Mouse (Mus musculus): ENCODE data around the gene Klhdc1.
A peak's percentile ranks its signal among the peaks of the same experiment; 100 is the strongest.

Gene Klhdc1

GRCm38 (mm10) chr12:69240876-69241275, at the start of gene Klhdc1:
Klhdc1 (plus strand) TSS chr12:69241176.
- no peak for DNase-seq (ENCODE audit: low spot score)

- no peak for DNase-seq (ENCODE audit: low spot score)
These were observed 49.6 kb upstream of the Klhdc1 start for GRCm38 (mm10) chr12:69191396-69191795.

DNA sequence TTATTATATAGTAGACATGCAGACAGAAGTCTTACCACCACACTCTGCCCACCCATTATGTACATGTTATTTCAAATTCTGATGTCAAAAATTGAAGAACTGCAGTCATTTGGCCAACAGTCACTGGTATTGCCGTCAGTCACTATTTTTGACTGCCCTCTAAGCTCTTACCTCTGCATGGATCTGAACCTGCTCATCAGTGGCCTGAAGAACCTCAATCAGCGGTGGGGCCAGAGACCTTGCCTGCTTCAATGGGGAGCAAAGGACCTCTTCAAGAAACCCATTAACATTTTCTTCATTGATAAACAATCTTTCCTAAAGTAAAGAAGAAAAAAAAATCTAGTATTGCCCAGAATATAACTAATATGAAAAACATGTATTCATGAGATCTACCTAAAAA, 48.3 kb upstream of the Klhdc1 start:
- DNase-seq (ENCODE audit: low spot score): no peak

DNA sequence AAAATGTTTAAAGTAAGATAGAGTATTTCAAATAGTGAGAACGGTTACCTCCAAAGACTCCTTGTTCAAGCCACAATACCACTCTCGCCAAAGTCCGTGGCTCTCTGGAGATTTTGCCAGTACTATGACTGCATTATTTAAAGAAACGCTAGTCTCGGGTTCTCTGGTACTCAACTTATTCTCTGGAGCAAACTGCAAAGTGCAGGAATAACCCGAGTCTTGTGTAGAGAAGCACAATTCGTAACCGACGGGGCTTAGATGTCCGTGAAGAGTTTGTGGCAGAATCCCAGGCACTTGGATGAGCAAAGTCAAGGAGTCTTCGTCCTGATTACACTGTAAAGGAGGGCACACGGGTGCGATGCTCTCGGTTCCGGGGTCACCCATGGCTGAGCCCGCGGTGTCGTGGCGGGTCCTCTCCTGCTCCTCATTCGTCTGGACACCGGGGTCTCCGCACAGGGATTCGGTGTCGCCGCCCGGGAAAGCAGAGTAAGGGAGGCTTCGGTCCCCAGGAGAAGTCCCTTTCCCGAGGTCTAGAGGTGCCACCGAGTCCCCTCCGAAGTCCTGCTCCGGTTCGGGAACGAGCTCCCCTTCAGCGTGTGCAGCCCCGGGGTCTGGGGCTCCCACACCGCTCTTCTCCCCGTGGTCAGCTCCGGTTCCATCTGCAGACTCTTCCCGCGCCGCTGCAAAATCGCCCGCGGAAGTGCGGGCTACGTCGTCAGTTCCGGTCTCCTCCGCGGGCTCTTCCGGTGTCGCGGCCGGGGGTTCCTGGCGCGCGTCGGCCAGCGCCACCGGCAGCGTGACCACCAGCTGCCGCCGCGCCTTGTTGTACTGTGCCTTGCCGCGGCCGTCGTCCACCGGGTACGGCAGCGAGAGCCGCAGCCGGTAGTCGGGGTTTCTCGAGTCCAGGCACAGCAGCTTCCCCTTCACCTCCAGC, 44.3 kb upstream of the Klhdc1 start, which contains the start of gene Gm49383:
Gm49383 (minus strand) TSS at position 661 of the 934 bp plus-strand sequence.
- DNase-seq (ENCODE audit: low spot score): peak; percentile 74

DNA sequence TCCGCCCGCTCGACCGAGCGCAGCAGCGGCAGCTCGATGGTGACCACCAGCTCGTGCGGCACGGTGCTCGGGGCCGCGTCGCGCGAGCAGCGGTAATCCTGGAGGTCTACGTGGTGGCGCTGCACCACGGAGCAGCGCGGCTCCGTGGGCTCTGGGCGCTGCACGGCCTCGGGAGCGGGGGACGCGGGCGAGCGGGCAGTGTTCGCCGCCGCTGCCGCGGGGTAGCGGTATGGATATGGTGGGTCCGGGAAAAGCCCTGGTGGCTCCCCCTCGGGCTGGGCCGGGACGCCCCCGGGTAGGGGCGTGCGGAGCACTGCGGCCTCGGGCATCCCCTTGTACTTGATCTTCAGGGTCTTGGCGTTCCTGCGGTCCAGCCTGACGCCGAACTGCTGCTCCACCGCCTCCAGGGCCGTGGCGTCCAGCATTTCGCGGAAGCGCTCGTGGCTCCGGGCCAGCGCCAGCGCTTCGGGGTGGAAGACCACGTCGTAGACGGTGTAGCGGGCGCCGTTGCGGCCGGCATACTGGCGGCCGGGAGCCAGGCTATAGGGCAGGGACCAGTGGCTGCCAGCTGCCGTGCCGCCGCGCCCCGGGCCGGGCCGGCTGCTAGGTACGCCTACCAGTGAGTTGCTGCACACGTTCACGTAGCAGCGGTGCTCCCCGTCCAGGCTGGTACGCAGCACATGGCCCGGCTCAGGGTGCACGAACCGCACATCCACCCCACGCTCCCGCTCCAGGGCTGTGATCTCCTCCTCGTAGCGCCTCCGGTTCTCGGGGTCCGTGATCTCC, 43.4 kb upstream of the Klhdc1 start:
- DNase-seq (ENCODE audit: low spot score): peak; percentile 62

DNA sequence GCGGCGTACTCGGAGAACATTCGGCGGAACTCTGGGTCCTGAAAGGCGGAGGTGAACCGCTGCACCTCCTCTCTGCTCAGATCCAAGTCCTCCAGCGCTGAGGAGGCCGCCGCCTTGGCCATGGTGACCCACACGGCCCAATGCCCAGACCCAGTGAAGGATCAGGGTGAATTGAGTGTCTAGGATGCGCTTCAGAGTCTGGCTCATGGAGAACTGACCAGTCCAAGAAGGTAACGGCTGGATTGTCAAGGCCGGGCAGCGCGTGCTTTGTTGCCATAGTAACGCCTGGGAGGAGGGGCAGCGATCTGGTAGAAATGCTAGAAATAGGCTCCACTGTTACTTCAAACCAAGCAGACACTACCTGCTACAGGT, 42.8 kb upstream of the Klhdc1 start, which contains the start of gene Dnaaf2:
Dnaaf2 (minus strand) TSS at position 266 of the 372 bp plus-strand sequence.
- DNase-seq (ENCODE audit: low spot score): peak; percentile 83

- no peak for DNase-seq (ENCODE audit: low spot score)
These were observed 42.0 kb upstream of the Klhdc1 start for GRCm38 (mm10) chr12:69198985-69199384.

DNA sequence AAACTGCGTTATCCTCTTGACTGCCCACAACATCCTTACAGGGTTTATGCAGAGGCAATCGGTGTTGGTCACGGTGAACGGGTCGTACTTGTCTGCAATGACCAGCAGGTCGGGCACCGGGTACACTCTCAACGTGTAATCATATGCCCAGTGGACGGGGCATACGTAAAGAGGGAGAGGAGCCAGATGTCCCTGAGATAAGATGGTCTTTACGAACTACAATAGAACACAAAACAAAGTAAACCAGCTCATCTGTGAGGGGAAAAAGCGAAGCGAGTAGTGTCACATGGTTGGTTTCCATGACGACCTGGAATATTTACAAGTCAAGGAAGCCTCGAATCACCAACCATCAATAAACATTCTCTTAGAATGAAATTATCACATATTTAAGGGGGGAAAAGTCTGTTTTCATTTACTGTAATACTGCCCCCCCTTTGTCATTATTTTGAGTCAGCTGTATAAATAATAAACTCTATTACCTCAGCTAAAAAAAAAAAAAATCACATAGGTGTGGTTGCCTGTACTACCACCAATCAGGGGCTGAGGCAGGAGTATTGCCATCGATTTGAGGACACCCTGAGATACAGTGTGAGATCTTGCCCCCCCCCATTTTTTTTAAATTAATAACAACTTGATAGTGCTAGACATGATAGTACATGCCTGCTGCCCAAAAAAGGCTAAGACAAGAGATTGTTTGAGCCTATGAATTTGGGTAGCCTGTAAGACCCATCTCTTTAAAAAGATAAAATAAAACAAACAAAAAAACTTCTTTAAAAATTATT, 36.7 kb upstream of the Klhdc1 start, which contains the start of gene Gm49384:
Gm49384 (minus strand) TSS at position 216 of the 782 bp plus-strand sequence.
- no peak for DNase-seq (ENCODE audit: low spot score)

DNA sequence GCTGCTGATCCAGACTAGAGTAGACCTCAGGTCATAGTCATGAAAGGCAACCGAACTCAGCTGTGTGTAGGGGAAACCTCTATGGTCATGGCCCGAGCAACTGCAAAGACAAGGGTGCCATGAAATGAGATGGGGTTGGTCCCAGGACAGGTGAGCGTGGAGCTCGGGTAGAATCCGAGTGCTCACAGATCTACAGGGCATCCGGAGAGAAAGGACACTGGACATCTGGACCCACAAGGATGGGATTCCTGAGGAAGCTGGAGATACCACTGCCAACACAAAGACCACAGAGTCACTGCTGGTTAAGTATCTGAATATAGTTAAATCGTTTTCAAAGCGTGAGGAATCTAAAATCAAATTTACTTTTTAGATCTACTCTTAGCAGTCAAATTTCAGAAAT, 33.6 kb upstream of the Klhdc1 start:
- no peak for DNase-seq (ENCODE audit: low spot score)

DNA sequence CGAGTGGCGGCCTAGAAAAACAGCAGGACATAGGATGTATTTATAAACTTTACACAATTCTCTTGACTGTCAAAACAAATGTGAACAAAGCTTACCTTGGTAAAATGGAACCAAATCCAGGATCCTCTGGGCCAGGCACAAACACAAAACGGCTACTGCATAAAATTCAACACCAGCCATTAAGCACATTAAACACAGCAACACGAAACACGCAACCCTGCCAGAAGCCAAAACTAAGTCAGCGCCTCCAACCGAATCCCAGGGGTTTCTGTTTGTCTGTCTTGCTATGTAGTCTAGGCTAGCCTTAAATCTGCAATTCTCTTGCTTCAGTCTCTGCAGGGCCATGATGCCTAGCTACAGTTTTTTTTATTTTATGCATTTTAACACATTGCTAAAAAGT, 33.0 kb upstream of the Klhdc1 start:
- DNase-seq (ENCODE audit: low spot score): no peak

GRCm38 (mm10) chr12:69208520-69208919, 32.5 kb upstream of the Klhdc1 start:
- DNase-seq (ENCODE audit: low spot score): no peak

- no peak for DNase-seq (ENCODE audit: low spot score)
These were observed 30.7 kb upstream of the Klhdc1 start for GRCm38 (mm10) chr12:69210056-69210979.

DNA sequence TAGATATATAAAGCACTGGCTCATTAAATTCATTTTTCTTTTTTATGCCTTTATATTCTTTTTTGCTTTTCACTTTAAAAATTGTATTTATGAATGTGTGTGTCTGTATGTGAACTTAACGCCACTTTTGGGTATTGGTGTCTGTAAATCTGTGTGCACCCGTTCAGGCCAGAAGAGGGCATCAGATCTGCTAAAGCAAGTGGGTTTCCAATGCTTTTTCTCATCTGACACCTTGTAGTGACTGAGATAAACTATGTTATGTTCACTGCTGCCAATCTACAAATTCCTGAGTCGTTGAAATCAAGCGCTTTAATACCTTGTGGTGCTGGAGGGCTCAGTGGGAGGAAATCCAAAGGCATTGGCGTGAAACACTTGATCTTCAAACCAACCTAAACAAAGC, 29.9 kb upstream of the Klhdc1 start:
- no peak for DNase-seq (ENCODE audit: low spot score)

DNA sequence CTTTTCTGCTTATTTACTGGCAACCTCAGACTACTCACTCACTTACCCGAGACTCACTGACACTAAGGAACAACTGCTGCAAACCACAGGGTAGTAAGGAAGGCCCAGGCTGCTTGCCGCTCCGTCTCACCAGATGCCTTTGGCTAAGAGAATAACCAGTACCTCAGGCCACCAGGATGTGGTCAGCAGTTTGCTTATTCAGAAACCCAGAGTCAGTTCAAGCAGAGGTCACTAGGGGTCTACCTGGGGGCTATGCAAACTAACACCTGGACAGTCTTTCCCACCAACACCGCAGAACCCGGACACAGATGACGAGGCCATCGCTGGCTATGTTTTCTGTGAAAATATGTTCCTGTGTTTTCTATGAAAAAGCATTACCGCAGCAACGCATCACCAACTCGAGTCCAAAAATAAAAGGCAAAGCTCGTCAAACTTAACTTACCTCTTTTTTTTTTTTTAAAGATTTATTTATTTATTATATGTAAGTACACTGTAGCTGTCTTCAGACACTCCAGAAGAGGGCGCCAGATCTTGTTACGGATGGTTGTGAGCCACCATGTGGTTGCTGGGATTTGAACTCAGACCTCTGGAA, 27.7 kb upstream of the Klhdc1 start:
- DNase-seq (ENCODE audit: low spot score): no peak

DNA sequence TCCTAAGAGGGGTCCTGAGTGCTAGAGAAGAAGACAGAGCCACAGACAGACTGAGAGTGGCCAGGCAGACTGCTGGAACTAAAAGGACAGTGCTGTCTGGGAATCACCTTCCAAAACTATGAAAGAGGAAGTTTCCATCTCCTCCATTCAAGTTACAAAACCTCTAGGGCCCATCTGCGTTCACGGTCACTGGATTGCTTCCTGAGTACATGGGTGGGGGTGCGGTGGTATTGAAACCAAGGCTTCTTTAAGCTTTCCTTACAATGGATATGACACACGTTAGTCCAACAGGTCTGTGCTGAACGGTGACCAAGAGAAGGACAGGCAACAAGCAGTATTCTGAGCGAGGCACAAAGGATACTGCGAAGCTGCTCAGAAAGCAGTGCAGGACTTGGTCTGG, 26.6 kb upstream of the Klhdc1 start:
- no peak for DNase-seq (ENCODE audit: low spot score)

DNA sequence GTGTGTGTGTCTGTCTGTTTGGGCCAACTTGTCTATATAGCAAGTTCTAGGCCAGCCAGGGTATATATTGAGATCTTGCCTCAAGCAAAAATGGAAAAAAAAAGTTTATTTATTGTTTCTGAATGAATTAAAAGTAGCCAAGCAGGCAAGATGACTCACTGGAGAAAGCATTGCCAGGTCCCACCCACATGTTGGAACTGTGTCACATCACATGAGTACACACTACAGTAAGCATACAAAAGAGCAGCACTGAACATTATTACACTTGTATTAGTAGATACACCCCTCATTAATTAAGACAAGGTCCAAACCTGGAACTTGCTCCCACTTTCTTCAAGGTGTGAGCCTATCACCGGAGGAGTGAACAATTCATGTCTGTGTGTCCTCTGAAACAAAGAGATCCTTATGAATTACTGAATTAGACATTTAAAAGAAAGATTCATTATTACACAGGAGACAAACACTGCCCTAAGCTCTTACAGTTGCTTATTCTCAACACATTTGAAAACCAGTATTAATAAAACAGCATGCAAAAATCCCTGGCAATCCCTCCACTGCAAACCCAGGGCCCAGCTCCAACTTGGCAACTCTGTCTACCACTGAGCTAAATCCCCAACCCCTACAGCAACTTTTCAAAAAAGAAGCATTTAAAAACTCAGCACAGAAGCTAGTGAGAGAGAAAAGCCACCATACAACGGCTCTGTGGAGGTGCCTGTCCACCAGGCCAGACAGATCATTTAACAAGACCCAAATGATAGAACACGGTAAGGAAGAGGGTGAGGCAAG, 25.8 kb upstream of the Klhdc1 start:
- DNase-seq (ENCODE audit: low spot score): no peak

- no peak for DNase-seq (ENCODE audit: low spot score)
These were observed 24.4 kb upstream of the Klhdc1 start for GRCm38 (mm10) chr12:69216587-69216986.

DNA sequence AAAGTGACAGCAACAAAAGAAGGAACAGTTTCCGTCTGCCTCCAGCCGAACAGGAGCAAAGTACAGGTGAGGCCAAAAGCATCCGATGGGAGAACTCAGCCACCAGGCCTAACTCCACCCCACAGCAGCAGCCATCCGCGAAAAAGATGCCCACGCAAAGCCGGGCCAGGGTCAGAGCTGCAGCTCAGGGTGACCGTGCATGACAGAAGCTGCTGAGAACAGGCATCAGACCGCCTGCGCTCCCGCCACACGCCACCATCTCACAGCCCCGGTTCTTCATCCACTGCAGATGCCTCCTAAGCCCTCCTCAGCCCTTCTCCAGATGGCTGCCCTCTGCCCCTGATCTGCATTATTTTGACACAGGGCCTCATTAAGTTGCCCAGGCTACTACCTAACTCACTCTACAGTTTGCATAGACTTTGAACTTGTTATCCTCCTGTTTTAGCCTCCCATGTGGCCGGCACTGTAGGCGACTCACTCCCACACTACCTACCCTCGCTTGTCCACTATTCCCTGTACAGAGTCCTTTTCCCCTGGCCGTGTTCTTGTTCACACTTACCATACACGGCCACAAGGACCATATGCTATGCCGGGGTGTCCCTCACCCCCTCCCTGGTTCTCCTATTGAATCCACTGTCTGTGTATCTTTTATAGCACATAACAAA, 20.2 kb upstream of the Klhdc1 start:
- no peak for DNase-seq (ENCODE audit: low spot score)

Data from testis, postnatal 14 days (tissue).